Mouse (Mus musculus) forebrain, embryonic 12.5 days (tissue): ENCODE measurements around the gene Ptov1. TPM values are rescaled to one million over a fixed set of nuclear protein-coding genes. Genes with fewer than 3 reads are reported as not detected.

Experiments used
- ATAC-seq: fragments of 200-750 bp; cut with Nextera tagmentation; 2 replicates; pipeline ENCODE4 v1.8.0; 2017; ENCODE audit warnings: moderate TSS enrichment; ENCODE audit not compliant: low FRiP score
- H3K27ac ChIP-seq: fragments of 300-500 bp; sonication (generic); 2 replicates; pipeline ENCODE4 v1.5.1; 2016; ENCODE audit warnings: mild to moderate bottlenecking
- H3K27me3 ChIP-seq: fragments of 300-500 bp; sonication (generic); 2 replicates; pipeline ENCODE4 v1.6.1; 2016; ENCODE audit warnings: mild to moderate bottlenecking
- H3K36me3 ChIP-seq: fragments of 300-500 bp; sonication (generic); replicated peaks from 2 replicates; pipeline ENCODE4 v1.6.1; 2016; ENCODE audit warnings: mild to moderate bottlenecking
- H3K4me1 ChIP-seq: fragments of 300-500 bp; sonication (generic); 2 replicates; pipeline ENCODE4 v1.6.1; 2016
- H3K4me2 ChIP-seq: fragments of 300-500 bp; sonication (generic); 2 replicates; pipeline ENCODE4 v1.6.1; 2016; ENCODE audit warnings: mild to moderate bottlenecking, moderate library complexity
- H3K4me3 ChIP-seq: fragments of 300-500 bp; sonication (generic); replicated peaks from 2 replicates; pipeline ENCODE4 v1.5.1; 2016; ENCODE audit warnings: mild to moderate bottlenecking
- H3K9ac ChIP-seq: fragments of 300-500 bp; sonication (generic); 2 replicates; pipeline ENCODE4 v1.6.1; 2016; ENCODE audit warnings: mild to moderate bottlenecking
- H3K9me3 ChIP-seq: fragments of 300-500 bp; sonication (generic); 2 replicates; pipeline ENCODE4 v1.6.1; 2016
- WGBS: fragments of 180-500 bp; shearing (Covaris S2); methylation state at CpG from one replicate; pipeline ENCODE4 v1.1.7; 2016; 5-methylcytosine and 5-hydroxymethylcytosine counted together
- microRNA counts: library from miRNA; unstranded; fragments of <30 nt; microRNA quantifications from one replicate; lab custom pipeline; 2017
- microRNA-seq: library from miRNA; unstranded; fragments of <30 nt; microRNA quantifications from one replicate; pipeline ENCODE4, GENCODE M21; 2017
- polyA plus RNA-seq: library from polyadenylated mRNA; unstranded; fragments of >200 nt; fragmentation: Nextera tagmentation; extraction: Ambion mirVana; gene quantifications from 2 replicates; pipeline ENCODE4 v1.2.1, GENCODE M21; 2016

Gene Ptov1
- polyA plus RNA-seq, 1 experiment from 2014 or later: 595 TPM

GRCm38 (mm10) chr7:44814952-44815553 is 54.5 kb downstream of the Ptov1 start:
- WGBS: 32% methylated on average over 14 of the region's 14 CpGs
- H3K27ac ChIP-seq: peak overlapping the region; percentile 98
- peaks cover 41% of the 10 kb centered on the region for H3K36me3 ChIP-seq
- H3K9ac ChIP-seq: peak overlapping the region; percentile 34
- H3K27me3 ChIP-seq: no peaks in the 10 kb centered on the region
- ATAC-seq: no peak; the same call in 1 of the 2 replicates
- no peaks in the 10 kb centered on the region for H3K9me3 ChIP-seq
- peak overlapping the region; percentile 90 for H3K4me2 ChIP-seq
- peak overlapping the region; percentile 86 for H3K4me3 ChIP-seq
- peaks cover 44% of the 10 kb centered on the region for H3K4me1 ChIP-seq

GRCm38 (mm10) chr7:44814423-44814822 is 55.2 kb downstream of the Ptov1 start:
- ATAC-seq: no peak
- Histone ChIP-seq H3K36me3 (peaks cover 37% of the 10 kb centered on the region), H3K9ac (no peak overlapping the region), H3K4me3 (no peak overlapping the region), H3K27me3 (no peaks in the 10 kb centered on the region), H3K27ac (0 out of 2 replicates have a peak overlapping the region, but pooled peaks have one; percentile 98), H3K9me3 (no peaks in the 10 kb centered on the region), H3K4me2 (peak overlapping the region; percentile 90), H3K4me1 (peaks cover 38% of the 10 kb centered on the region)
- 96% methylated on average over 3 of the region's 4 CpGs for WGBS

GRCm38 (mm10) chr7:44813985-44814384 is 55.6 kb downstream of the Ptov1 start:
- no peaks in the 10 kb centered on the region for H3K27me3 ChIP-seq
- no peak for ATAC-seq
- peaks cover 34% of the 10 kb centered on the region for H3K4me1 ChIP-seq
- H3K9ac ChIP-seq: no peak overlapping the region
- no peaks in the 10 kb centered on the region for H3K9me3 ChIP-seq
- 93% methylated on average over 3 of the region's 3 CpGs for WGBS
- H3K36me3 ChIP-seq: peaks cover 37% of the 10 kb centered on the region
- H3K4me2 ChIP-seq: no peak overlapping the region; the same call in 1 of the 2 replicates
- H3K27ac ChIP-seq: no peak overlapping the region
- H3K4me3 ChIP-seq: no peak overlapping the region

MicroRNA genes within 50 kb of the gene (microRNA counts, 519-probe panel; counts per million panel counts)
- not detected for microRNA mmu-miR-707 (lab: Ali Mortazavi, UCI)

Small RNA genes within 50 kb of the gene (microRNA-seq; reads per million reads assigned to microRNA genes)
- gene Mir707: not detected

Other genes with a start within 250 kb of the Ptov1 start
- gene Myh14, start 198.9 kb downstream of the Ptov1 start, polyA plus RNA-seq: 2.1 and 2.3 TPM in 2 replicates
- not detected in 2 replicates for gene Izumo2, start 161.0 kb downstream of the Ptov1 start, polyA plus RNA-seq
- 39.1 and 42.0 TPM in 2 replicates for gene Vrk3, start 121.4 kb downstream of the Ptov1 start, polyA plus RNA-seq
- 2.3 and 2.4 TPM in 2 replicates for gene Zfp473, start 118.7 kb downstream of the Ptov1 start, polyA plus RNA-seq
- 94.6 and 105 TPM in 2 replicates for gene Nup62, start 53.7 kb downstream of the Ptov1 start, polyA plus RNA-seq
- 2.3 and 2.5 TPM in 2 replicates for gene Il4i1, start 53.4 kb downstream of the Ptov1 start, polyA plus RNA-seq
- 6.9 and 7.1 TPM in 2 replicates for gene Atf5, start 53.1 kb downstream of the Ptov1 start, polyA plus RNA-seq
- 95.2 and 96.0 TPM in 2 replicates for gene Akt1s1, start 20.8 kb downstream of the Ptov1 start, polyA plus RNA-seq
- 80.7 and 83.8 TPM in 2 replicates for gene Tbc1d17, start 20.7 kb downstream of the Ptov1 start, polyA plus RNA-seq
- gene Pnkp, start 12.6 kb downstream of the Ptov1 start, polyA plus RNA-seq: 37.8 and 39.1 TPM in 2 replicates
- 172 and 178 TPM in 2 replicates for gene Med25, start 22.9 kb upstream of the Ptov1 start, polyA plus RNA-seq
- 27.4 and 28.7 TPM in 2 replicates for gene Fuz, start 26.3 kb upstream of the Ptov1 start, polyA plus RNA-seq
- gene Ap2a1, start 59.7 kb upstream of the Ptov1 start, polyA plus RNA-seq: 85.8 and 94.4 TPM in 2 replicates
- gene Tsks, start 73.4 kb upstream of the Ptov1 start, polyA plus RNA-seq: 0.27 TPM in 1 of 2 replicates, not detected in the other
- 35.1 and 38.1 TPM in 2 replicates for gene Cpt1c, start 105.1 kb upstream of the Ptov1 start, polyA plus RNA-seq
- gene Prmt1, start 116.8 kb upstream of the Ptov1 start, polyA plus RNA-seq: 585 and 631 TPM in 2 replicates
- 72.4 and 73.0 TPM in 2 replicates for gene Irf3, start 127.9 kb upstream of the Ptov1 start, polyA plus RNA-seq
- gene Bcl2l12, start 128.9 kb upstream of the Ptov1 start, polyA plus RNA-seq: 57.8 and 66.4 TPM in 2 replicates
- gene Scaf1, start 146.6 kb upstream of the Ptov1 start, polyA plus RNA-seq: 47.4 and 52.0 TPM in 2 replicates
- 11.4 and 13.8 TPM in 2 replicates for gene Rras, start 148.2 kb upstream of the Ptov1 start, polyA plus RNA-seq
- gene Prr12, start 183.1 kb upstream of the Ptov1 start, polyA plus RNA-seq: 13.1 and 13.6 TPM in 2 replicates
- 53.7 and 54.4 TPM in 2 replicates for gene Nosip, start 192.6 kb upstream of the Ptov1 start, polyA plus RNA-seq
- gene Prrg2, start 192.9 kb upstream of the Ptov1 start, polyA plus RNA-seq: 17.1 and 18.2 TPM in 2 replicates
- gene Rcn3, start 222.4 kb upstream of the Ptov1 start, polyA plus RNA-seq: 80.5 and 101 TPM in 2 replicates
- 8.3 and 9.6 TPM in 2 replicates for gene Fcgrt, start 234.1 kb upstream of the Ptov1 start, polyA plus RNA-seq